Mouse (Mus musculus) lung, embryonic 14.5 days (tissue): ENCODE results near the gene Plcxd3. TPM values are rescaled to one million over a fixed set of nuclear protein-coding genes. Genes with fewer than 3 reads are reported as not detected.
"Not testable (repeated sequence)": the region's sequence is repeated elsewhere in the genome, so short reads cannot be mapped to it uniquely, and the experiment has no call there.

Experiments
- ATAC-seq: fragments of 200-750 bp; cut with Nextera tagmentation; 2 replicates; pipeline ENCODE4 v1.8.0; 2017; ENCODE audit warnings: mild to moderate bottlenecking, moderate TSS enrichment, moderate library complexity; ENCODE audit not compliant: insufficient read depth
- DNase-seq: peaks from one replicate; pipeline ENCODE4 v3.0.0-alpha.2; 2015
- H3K27ac ChIP-seq: fragments of 300-500 bp; sonication (generic); 2 replicates; pipeline ENCODE4 v1.5.1; 2014; ENCODE audit warnings: low read depth, mild to moderate bottlenecking, moderate library complexity
- H3K27me3 ChIP-seq: fragments of 300-500 bp; sonication (generic); 2 replicates; pipeline ENCODE4 v1.6.1; 2014; ENCODE audit warnings: low read length, control low read depth; ENCODE audit not compliant: insufficient read depth
- H3K36me3 ChIP-seq: fragments of 300-500 bp; sonication (generic); 2 replicates; pipeline ENCODE4 v1.6.1; 2014; ENCODE audit warnings: control low read depth; ENCODE audit not compliant: insufficient read depth
- H3K4me1 ChIP-seq: fragments of 300-500 bp; sonication (generic); 2 replicates; pipeline ENCODE4 v1.6.1; 2014; ENCODE audit warnings: antibody characterized with exemption, control low read depth; ENCODE audit not compliant: insufficient read depth
- H3K4me2 ChIP-seq: fragments of 300-500 bp; sonication (generic); 2 replicates; pipeline ENCODE4 v1.6.1; 2014; ENCODE audit warnings: mild to moderate bottlenecking
- H3K4me3 ChIP-seq: fragments of 300-500 bp; sonication (generic); 2 replicates; pipeline ENCODE4 v1.5.1; 2014; ENCODE audit warnings: low read depth, low read length
- H3K9ac ChIP-seq: fragments of 300-500 bp; sonication (generic); 2 replicates; pipeline ENCODE4 v1.6.1; 2014
- H3K9me3 ChIP-seq: fragments of 300-500 bp; sonication (generic); 2 replicates; pipeline ENCODE4 v1.6.1; 2016; ENCODE audit warnings: low read depth, low read length, control low read depth
- CTCF ChIP-seq: IDR thresholded peaks from 2 replicates; pipeline ENCODE4 v1.5.1; 2016; ENCODE audit warnings: antibody characterized with exemption, low read depth
- WGBS: fragments of 180-500 bp; shearing (Covaris S2); extraction: QIAGEN DNeasy Blood & Tissue Kit; methylation state at CpG from one replicate; pipeline ENCODE4 v1.1.7; 2014; 5-methylcytosine and 5-hydroxymethylcytosine counted together
- polyA plus RNA-seq: library from polyadenylated mRNA; unstranded; fragments of >200 nt; fragmentation: Nextera tagmentation; extraction: Ambion mirVana; gene quantifications from 2 replicates; pipeline ENCODE4 v1.2.1, GENCODE M21; 2014

The Plcxd3 gene
- polyA plus RNA-seq, 1 experiment from 2014 or later = 0.25 TPM

DNA sequence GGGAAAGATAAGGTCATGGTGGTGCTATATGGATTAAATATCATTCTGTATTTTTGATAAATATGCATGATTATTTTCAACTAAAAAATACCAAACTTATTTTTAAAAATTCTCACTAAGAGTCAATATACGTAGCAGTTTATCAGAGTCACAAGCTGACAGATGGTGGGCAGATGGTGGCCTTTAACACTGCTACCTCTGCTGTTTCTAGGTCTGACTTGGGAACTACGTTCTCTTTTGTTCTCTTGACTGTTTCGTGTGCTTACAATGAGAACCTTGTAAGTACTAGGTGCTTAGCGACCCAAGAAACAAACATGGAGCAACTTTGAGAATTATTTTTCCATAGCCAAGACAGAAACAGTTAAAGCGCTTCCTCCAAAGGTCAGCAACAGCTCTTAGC is 183.8 kb downstream of the Plcxd3 start:
- WGBS = 76% methylated on average over 5 of the region's 5 CpGs
- ATAC-seq = no peak

DNA sequence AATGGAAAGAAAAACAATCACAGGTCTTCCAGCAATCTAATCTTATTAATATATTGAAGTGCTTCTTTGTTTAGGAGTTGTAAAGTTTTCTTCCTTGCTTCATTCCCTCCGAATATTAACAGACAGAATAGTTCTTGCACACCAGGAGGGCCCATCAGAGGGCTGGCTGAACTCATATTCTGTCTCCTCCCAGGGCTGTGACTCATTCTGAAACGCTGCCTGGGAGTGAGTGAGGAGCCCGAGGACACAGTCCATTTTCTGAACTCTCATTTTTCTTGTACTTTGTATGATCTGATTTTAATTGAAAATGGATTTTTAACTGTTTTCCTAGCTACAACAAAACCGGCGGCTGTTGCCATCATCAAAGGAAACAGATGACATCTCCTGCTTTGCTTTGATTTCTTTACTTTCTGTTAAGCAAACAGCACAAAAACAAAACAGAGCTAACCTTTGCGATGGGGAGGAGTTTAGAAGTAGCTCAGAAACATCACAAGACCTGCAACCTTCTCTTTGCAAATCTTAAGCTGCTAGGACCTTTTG is 186.2 kb downstream of the Plcxd3 start:
- H3K27me3 ChIP-seq = no peaks in the 10 kb centered on the region
- DNase-seq = no peak
- no peaks in the 10 kb centered on the region for H3K36me3 ChIP-seq
- H3K4me2 ChIP-seq = no peak overlapping the region
- no peaks in the 10 kb centered on the region for H3K4me1 ChIP-seq
- no peak overlapping the region for H3K9ac ChIP-seq
- no peaks in the 10 kb centered on the region for H3K9me3 ChIP-seq
- no peak overlapping the region for H3K27ac ChIP-seq
- no peak for ATAC-seq
- 52% methylated on average over 6 of the region's 6 CpGs for WGBS
- no peak overlapping the region for H3K4me3 ChIP-seq
- TF ChIP-seq CTCF = no peak

More for the DNA sequence above, 183.8 kb downstream of the Plcxd3 start:
- no peaks in the 10 kb centered on the region for H3K4me1 ChIP-seq
- no peak overlapping the region for H3K4me2 ChIP-seq
- no peak for DNase-seq
- no peak overlapping the region for H3K27ac ChIP-seq
- TF ChIP-seq CTCF = no peak
- no peaks in the 10 kb centered on the region for H3K36me3 ChIP-seq
- H3K4me3 ChIP-seq = no peak overlapping the region
- H3K27me3 ChIP-seq = no peaks in the 10 kb centered on the region
- H3K9ac ChIP-seq = no peak overlapping the region
- H3K9me3 ChIP-seq = no peaks in the 10 kb centered on the region

DNA sequence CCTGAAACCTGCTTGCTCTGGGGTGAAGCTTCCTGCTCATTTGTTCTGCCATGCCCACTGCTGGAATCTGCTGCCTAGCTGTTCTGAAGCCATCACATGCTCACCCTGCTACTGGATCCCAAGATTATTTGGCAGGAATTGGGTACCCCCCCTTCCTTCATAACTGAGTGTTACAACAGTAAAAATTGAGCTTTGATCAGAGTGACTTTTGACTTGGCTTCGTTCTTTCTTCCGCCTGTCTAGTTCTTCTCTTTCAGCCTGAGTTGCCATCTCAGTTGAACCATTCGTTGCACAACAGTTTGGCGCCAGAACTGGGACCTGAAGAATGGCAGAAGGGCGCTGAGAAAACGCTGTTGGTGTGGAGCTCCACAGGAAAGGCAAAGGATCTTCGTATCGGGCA is 220.2 kb downstream of the Plcxd3 start:
- not testable (repeated sequence) for H3K4me3 ChIP-seq, H3K4me2 ChIP-seq, H3K36me3 ChIP-seq, DNase-seq, ATAC-seq, H3K9ac ChIP-seq, H3K9me3 ChIP-seq, H3K27me3 ChIP-seq, H3K27ac ChIP-seq, H3K4me1 ChIP-seq
- WGBS = 87% methylated on average over 8 of the region's 8 CpGs

DNA sequence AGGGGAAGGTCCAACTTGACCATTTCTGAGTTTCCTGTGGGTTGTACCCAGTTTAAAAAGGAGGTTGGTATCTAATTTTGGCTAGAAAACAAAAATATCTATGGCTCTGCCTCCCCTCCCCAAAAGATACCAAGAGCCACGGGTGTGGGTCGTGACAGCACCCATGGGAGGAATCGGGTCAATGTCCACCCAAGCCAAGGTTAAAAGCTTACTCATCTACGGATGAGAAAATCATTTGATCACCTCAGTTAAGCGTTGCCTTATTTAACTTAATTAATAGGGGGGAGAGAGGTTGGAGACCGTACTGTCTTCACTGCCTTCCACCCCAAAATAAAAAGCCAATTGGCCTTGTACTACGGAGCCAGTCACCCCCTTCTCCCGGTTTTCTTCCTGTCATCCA is 223.4 kb downstream of the Plcxd3 start:
- H3K9ac ChIP-seq, H3K4me3 ChIP-seq, H3K4me2 ChIP-seq, H3K36me3 ChIP-seq, ATAC-seq, H3K4me1 ChIP-seq, H3K9me3 ChIP-seq, DNase-seq, H3K27me3 ChIP-seq, H3K27ac ChIP-seq: not testable (repeated sequence)
- 77% methylated on average over 8 of the region's 8 CpGs for WGBS

DNA sequence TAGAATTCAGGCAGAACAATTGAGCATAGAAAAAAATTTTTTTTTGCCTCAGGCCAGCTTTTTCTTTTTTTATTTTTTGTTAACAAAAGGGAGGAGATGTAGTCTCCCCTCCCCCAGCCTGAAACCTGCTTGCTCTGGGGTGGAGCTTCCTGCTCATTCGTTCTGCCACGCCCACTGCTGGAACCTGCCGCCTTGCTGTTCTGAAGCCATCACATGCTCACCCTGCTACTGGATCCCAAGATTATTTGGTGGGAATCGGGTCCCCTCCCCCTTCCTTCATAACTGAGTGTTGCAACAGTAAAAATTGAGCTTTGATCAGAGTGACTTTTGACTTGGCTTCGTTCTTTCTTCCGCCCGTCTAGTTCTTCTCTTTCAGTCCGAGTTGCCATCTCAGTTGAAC is 224.0 kb downstream of the Plcxd3 start:
- DNase-seq, H3K4me2 ChIP-seq, H3K27me3 ChIP-seq, H3K4me3 ChIP-seq, H3K9me3 ChIP-seq, ATAC-seq, H3K27ac ChIP-seq, H3K36me3 ChIP-seq, H3K4me1 ChIP-seq, H3K9ac ChIP-seq: not testable (repeated sequence)
- 81% methylated on average over 8 of the region's 8 CpGs for whole genome bisulfite sequencing

DNA sequence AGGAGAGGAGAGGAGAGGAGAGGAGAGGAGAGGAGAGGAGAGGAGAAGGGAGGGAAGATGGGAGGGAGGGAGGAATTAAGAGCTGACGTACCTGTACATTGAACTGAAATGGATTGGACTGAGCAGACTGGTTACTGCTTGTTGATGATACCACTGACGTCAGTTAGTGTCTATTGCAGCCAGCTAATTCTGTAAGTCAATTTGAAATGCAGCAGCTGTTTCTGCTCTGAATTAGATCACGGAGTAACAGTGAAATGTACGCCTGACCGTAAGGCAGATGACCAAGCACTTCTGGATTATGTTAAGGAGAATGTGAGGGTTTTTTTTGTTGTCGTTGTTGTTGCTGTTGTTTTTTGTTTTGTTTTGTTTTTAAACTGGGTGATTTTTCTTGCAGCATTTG is 230.3 kb downstream of the Plcxd3 start:
- Histone ChIP-seq H3K9ac (no peak overlapping the region), H3K4me3 (no peak overlapping the region), H3K4me1 (no peaks in the 10 kb centered on the region), H3K9me3 (no peaks in the 10 kb centered on the region), H3K27me3 (no peaks in the 10 kb centered on the region), H3K4me2 (no peak overlapping the region), H3K27ac (no peak overlapping the region), H3K36me3 (no peaks in the 10 kb centered on the region)
- DNase-seq (peak; percentile 57), ATAC-seq (0 out of 2 replicates have a peak, but pooled peaks have one; percentile 38)
- no peak for TF ChIP-seq CTCF
- WGBS = 47% methylated on average over 6 of the region's 6 CpGs
